Mouse (Mus musculus): ENCODE measurements around the gene Mrpl10. TPM values are rescaled to one million over a fixed set of nuclear protein-coding genes. Genes with fewer than 3 reads are reported as not detected.

Gene Mrpl10
- polyA plus RNA-seq, 1 experiment from 2014 or later = 71.0 TPM

GRCm38 (mm10) chr11:97052219-97052646 is 10.9 kb downstream of the Mrpl10 start:
- no peak overlapping the region for H3K4me3 ChIP-seq (ENCODE audit: low read depth, low read length)
- no peak for ATAC-seq (ENCODE audit: low FRiP score)

GRCm38 (mm10) chr11:97063274-97063920 is 22.0 kb downstream of the Mrpl10 start:
- no peak for DNase-seq (ENCODE audit: low spot score, missing footprints)
- WGBS = 46% methylated on average over 9 of the region's 9 CpGs
- ATAC-seq (ENCODE audit: low FRiP score) = no peak
- Histone ChIP-seq H3K36me3 (ENCODE audit: control insufficient read depth, insufficient read depth, low read length) (no peaks in the 10 kb centered on the region; the same call in 1 of the 2 replicates), H3K9ac (ENCODE audit: low read length) (0 out of 2 replicates have a peak overlapping the region, but pooled peaks have one; percentile 21), H3K9me3 (ENCODE audit: control insufficient read depth, low read length) (no peaks in the 10 kb centered on the region), H3K4me2 (no peak overlapping the region), H3K27ac (ENCODE audit: low read depth, low read length) (peak overlapping the region; percentile 47), H3K27me3 (ENCODE audit: control insufficient read depth, insufficient read depth, low read length) (no peaks in the 10 kb centered on the region), H3K4me3 (ENCODE audit: low read depth, low read length) (no peak overlapping the region), H3K4me1 (ENCODE audit: control insufficient read depth, insufficient read depth, low read length) (peaks cover 4% of the 10 kb centered on the region)

More at GRCm38 (mm10) chr11:97052219-97052646, 10.9 kb downstream of the Mrpl10 start:
- no peaks in the 10 kb centered on the region for H3K27me3 ChIP-seq (ENCODE audit: control insufficient read depth, insufficient read depth, low read length)
- H3K4me1 ChIP-seq (ENCODE audit: control insufficient read depth, insufficient read depth, low read length) = peaks cover 13% of the 10 kb centered on the region
- WGBS = 36% methylated on average over 11 of the region's 11 CpGs
- H3K4me2 ChIP-seq = no peak overlapping the region
- DNase-seq (ENCODE audit: low spot score, missing footprints) = no peak
- H3K36me3 ChIP-seq (ENCODE audit: control insufficient read depth, insufficient read depth, low read length) = peaks cover 11% of the 10 kb centered on the region; the same call in 1 of the 2 replicates
- no peak overlapping the region for H3K9ac ChIP-seq (ENCODE audit: low read length)
- no peak overlapping the region for H3K27ac ChIP-seq (ENCODE audit: low read depth, low read length)
- no peaks in the 10 kb centered on the region for H3K9me3 ChIP-seq (ENCODE audit: control insufficient read depth, low read length)

- 85% methylated on average over 3 of the region's 3 CpGs for WGBS
- Histone ChIP-seq H3K4me2 (no peak overlapping the region), H3K4me1 (ENCODE audit: control insufficient read depth, insufficient read depth, low read length) (peaks cover 4% of the 10 kb centered on the region), H3K9ac (ENCODE audit: low read length) (no peak overlapping the region), H3K27me3 (ENCODE audit: control insufficient read depth, insufficient read depth, low read length) (no peaks in the 10 kb centered on the region), H3K27ac (ENCODE audit: low read depth, low read length) (peak overlapping the region; percentile 47), H3K36me3 (ENCODE audit: control insufficient read depth, insufficient read depth, low read length) (no peaks in the 10 kb centered on the region; the same call in 1 of the 2 replicates), H3K4me3 (ENCODE audit: low read depth, low read length) (no peak overlapping the region), H3K9me3 (ENCODE audit: control insufficient read depth, low read length) (no peaks in the 10 kb centered on the region)
- ATAC-seq (ENCODE audit: low FRiP score) = no peak
- no peak for DNase-seq (ENCODE audit: low spot score, missing footprints)
Measured at GRCm38 (mm10) chr11:97063921-97064295, 22.5 kb downstream of the Mrpl10 start.

- Histone ChIP-seq H3K27ac (ENCODE audit: low read depth, low read length) (no peak overlapping the region), H3K36me3 (ENCODE audit: control insufficient read depth, insufficient read depth, low read length) (no peaks in the 10 kb centered on the region; the same call in 1 of the 2 replicates), H3K9me3 (ENCODE audit: control insufficient read depth, low read length) (no peaks in the 10 kb centered on the region), H3K27me3 (ENCODE audit: control insufficient read depth, insufficient read depth, low read length) (no peaks in the 10 kb centered on the region), H3K9ac (ENCODE audit: low read length) (no peak overlapping the region), H3K4me3 (ENCODE audit: low read depth, low read length) (no peak overlapping the region), H3K4me1 (ENCODE audit: control insufficient read depth, insufficient read depth, low read length) (peaks cover 4% of the 10 kb centered on the region), H3K4me2 (no peak overlapping the region)
- 92% methylated on average over 12 of the region's 12 CpGs for WGBS
- ATAC-seq (ENCODE audit: low FRiP score) = no peak
- no peak for DNase-seq (ENCODE audit: low spot score, missing footprints)
Measured at GRCm38 (mm10) chr11:97065538-97066295, 24.4 kb downstream of the Mrpl10 start.

GRCm38 (mm10) chr11:97066656-97067360 is 25.4 kb downstream of the Mrpl10 start:
- Histone ChIP-seq H3K4me2 (no peak overlapping the region), H3K9me3 (ENCODE audit: control insufficient read depth, low read length) (no peaks in the 10 kb centered on the region), H3K36me3 (ENCODE audit: control insufficient read depth, insufficient read depth, low read length) (no peaks in the 10 kb centered on the region; the same call in 1 of the 2 replicates), H3K27me3 (ENCODE audit: control insufficient read depth, insufficient read depth, low read length) (no peaks in the 10 kb centered on the region), H3K4me3 (ENCODE audit: low read depth, low read length) (no peak overlapping the region), H3K4me1 (ENCODE audit: control insufficient read depth, insufficient read depth, low read length) (peaks cover 4% of the 10 kb centered on the region), H3K9ac (ENCODE audit: low read length) (no peak overlapping the region), H3K27ac (ENCODE audit: low read depth, low read length) (no peak overlapping the region)
- 47% methylated on average over 22 of the region's 22 CpGs for WGBS
- ATAC-seq (ENCODE audit: low FRiP score) = no peak
- no peak for DNase-seq (ENCODE audit: low spot score, missing footprints)

- Histone ChIP-seq H3K4me3 (ENCODE audit: low read depth, low read length) (no peak overlapping the region), H3K27ac (ENCODE audit: low read depth, low read length) (no peak overlapping the region), H3K9me3 (ENCODE audit: control insufficient read depth, low read length) (no peaks in the 10 kb centered on the region), H3K36me3 (ENCODE audit: control insufficient read depth, insufficient read depth, low read length) (no peaks in the 10 kb centered on the region; the same call in 1 of the 2 replicates), H3K4me2 (no peak overlapping the region), H3K9ac (ENCODE audit: low read length) (no peak overlapping the region), H3K4me1 (ENCODE audit: control insufficient read depth, insufficient read depth, low read length) (no peaks in the 10 kb centered on the region), H3K27me3 (ENCODE audit: control insufficient read depth, insufficient read depth, low read length) (no peaks in the 10 kb centered on the region)
- WGBS = 65% methylated on average over 1 of the region's 1 CpGs
- DNase-seq (ENCODE audit: low spot score, missing footprints) (no peak), ATAC-seq (ENCODE audit: low FRiP score) (no peak)
Measured at GRCm38 (mm10) chr11:97069333-97069732, 28.0 kb downstream of the Mrpl10 start.

GRCm38 (mm10) chr11:97069770-97070169 is 28.4 kb downstream of the Mrpl10 start:
- Histone ChIP-seq H3K9ac (ENCODE audit: low read length) (no peak overlapping the region), H3K36me3 (ENCODE audit: control insufficient read depth, insufficient read depth, low read length) (no peaks in the 10 kb centered on the region; the same call in 1 of the 2 replicates), H3K9me3 (ENCODE audit: control insufficient read depth, low read length) (no peaks in the 10 kb centered on the region), H3K4me3 (ENCODE audit: low read depth, low read length) (no peak overlapping the region), H3K27ac (ENCODE audit: low read depth, low read length) (no peak overlapping the region), H3K4me2 (no peak overlapping the region), H3K27me3 (ENCODE audit: control insufficient read depth, insufficient read depth, low read length) (no peaks in the 10 kb centered on the region), H3K4me1 (ENCODE audit: control insufficient read depth, insufficient read depth, low read length) (no peaks in the 10 kb centered on the region)
- WGBS = 88% methylated on average over 2 of the region's 2 CpGs
- no peak for DNase-seq (ENCODE audit: low spot score, missing footprints)
- ATAC-seq (ENCODE audit: low FRiP score) = no peak

- Histone ChIP-seq H3K36me3 (ENCODE audit: control insufficient read depth, insufficient read depth, low read length) (no peaks in the 10 kb centered on the region; the same call in 1 of the 2 replicates), H3K27ac (ENCODE audit: low read depth, low read length) (no peak overlapping the region), H3K4me2 (no peak overlapping the region), H3K4me1 (ENCODE audit: control insufficient read depth, insufficient read depth, low read length) (no peaks in the 10 kb centered on the region), H3K4me3 (ENCODE audit: low read depth, low read length) (no peak overlapping the region), H3K9ac (ENCODE audit: low read length) (no peak overlapping the region), H3K27me3 (ENCODE audit: control insufficient read depth, insufficient read depth, low read length) (no peaks in the 10 kb centered on the region), H3K9me3 (ENCODE audit: control insufficient read depth, low read length) (no peaks in the 10 kb centered on the region)
- 73% methylated on average over 1 of the region's 1 CpGs for WGBS
- DNase-seq (ENCODE audit: low spot score, missing footprints) (no peak), ATAC-seq (ENCODE audit: low FRiP score) (no peak)
Measured at GRCm38 (mm10) chr11:97071129-97071528, 29.8 kb downstream of the Mrpl10 start.

Measured in midbrain, embryonic 11.5 days (tissue).